Mouse (Mus musculus) liver, embryonic 14 days (tissue): ENCODE data around the gene Vmn1r192. TPM values are rescaled to one million over a fixed set of nuclear protein-coding genes. Genes with fewer than 3 reads are reported as not detected.

Experiments
- polyA plus RNA-seq: library from polyadenylated mRNA; depleted of rRNA; stranded (reverse); fragments of >200 nt; gene quantifications from 2 replicates; pipeline ENCODE4 v1.2.3, GENCODE M21; 2012; rRNA removed

Gene Vmn1r192
- polyA plus RNA-seq = not detected in 2 replicates

DNA sequence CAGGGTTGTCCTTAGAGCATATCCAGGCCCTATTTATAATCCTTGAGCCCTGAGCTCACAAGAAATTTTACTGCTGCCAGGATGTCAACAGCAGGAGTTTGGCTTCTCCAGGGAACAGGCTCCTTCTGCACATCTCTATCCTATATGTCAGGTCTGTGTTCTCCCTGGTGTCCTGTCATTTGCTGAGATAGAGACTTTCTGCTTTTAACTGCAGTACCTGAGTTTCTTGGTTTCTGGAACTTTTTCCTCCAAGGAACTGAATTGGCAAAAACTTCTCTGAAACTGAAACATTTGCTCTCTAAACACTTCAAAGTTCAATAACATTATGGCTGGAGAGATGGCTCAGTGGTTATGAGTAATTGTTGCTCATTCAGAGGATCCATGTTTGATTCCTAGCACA, at the start of gene Vmn1r192:
TSS of gene Vmn1r192 (minus strand) at position 101 of the 400 bp plus-strand sequence.

DNA sequence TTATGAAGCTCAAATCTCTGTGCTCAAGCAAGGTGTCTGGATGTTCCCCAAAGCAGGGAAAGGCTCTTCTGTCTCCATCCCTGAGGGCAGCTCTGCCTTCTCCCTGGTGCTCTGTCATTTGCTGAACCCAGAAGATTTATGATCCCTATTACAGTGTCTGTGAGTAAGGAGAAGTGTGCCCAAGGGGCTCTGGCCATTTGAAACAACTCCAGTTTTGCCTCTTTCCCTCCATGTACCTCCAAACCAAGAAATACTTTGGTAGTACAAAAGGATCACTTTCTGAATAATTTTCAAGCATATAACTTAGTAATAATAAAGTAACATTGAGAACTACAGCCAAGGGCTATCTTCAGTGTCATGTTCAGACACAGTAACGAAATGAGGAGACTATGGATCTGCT, 32.1 kb upstream of the Vmn1r192 start, which contains the start of gene Vmn1r193:
TSS of gene Vmn1r193 (minus strand) at position 101 of the 400 bp plus-strand sequence.

DNA sequence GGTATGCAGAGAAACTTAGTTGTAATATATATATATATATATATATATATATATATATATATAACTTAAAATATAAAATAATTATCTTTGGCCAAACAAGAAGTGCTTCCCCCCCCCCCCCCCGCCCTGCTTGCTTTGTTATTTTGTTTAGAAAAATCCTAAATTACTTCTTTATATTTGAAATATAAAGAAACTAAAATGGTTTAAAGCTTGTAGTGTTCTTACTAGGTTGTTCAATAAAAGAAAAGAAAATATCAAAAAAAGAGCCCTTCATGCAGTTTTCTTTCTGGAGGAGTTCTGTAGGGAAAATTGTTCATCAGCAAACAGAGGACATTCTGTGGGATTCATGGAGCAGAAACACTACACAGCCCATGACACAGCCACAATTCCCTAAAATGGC, 7.1 kb downstream of the Vmn1r192 start, which contains the start of gene Vmn1r191:
TSS of gene Vmn1r191 (minus strand) at position 101 of the 400 bp plus-strand sequence.

Other genes starting within 250 kb of the Vmn1r192 start
- gene Zfp184, start 246.0 kb downstream of the Vmn1r192 start, polyA plus RNA-seq = 0.38 and 0.40 TPM in 2 replicates
- not detected in 2 replicates for gene Pom121l2, start 209.9 kb downstream of the Vmn1r192 start, polyA plus RNA-seq
- 0.35 and 0.44 TPM in 2 replicates for gene Prss16, start 181.4 kb downstream of the Vmn1r192 start, polyA plus RNA-seq
- 4.6 and 8.3 TPM in 2 replicates for gene Hist1h2ah, start 155.6 kb downstream of the Vmn1r192 start, polyA plus RNA-seq
- 16.6 and 17.0 TPM in 2 replicates for gene Hist1h2bk, start 155.3 kb downstream of the Vmn1r192 start, polyA plus RNA-seq
- 88.8 and 92.7 TPM in 2 replicates for gene Hist1h4i, start 149.8 kb downstream of the Vmn1r192 start, polyA plus RNA-seq
- 30.4 and 32.0 TPM in 2 replicates for gene Hist1h2ag, start 148.2 kb downstream of the Vmn1r192 start, polyA plus RNA-seq
- 23.7 and 28.8 TPM in 2 replicates for gene Hist1h2bj, start 147.9 kb downstream of the Vmn1r192 start, polyA plus RNA-seq
- gene Vmn1r188, start 106.7 kb downstream of the Vmn1r192 start, polyA plus RNA-seq = not detected in 2 replicates
- gene Vmn1r189, start 85.3 kb downstream of the Vmn1r192 start, polyA plus RNA-seq = not detected in 2 replicates
- not detected in 2 replicates for gene Vmn1r191, start 7.2 kb downstream of the Vmn1r192 start, polyA plus RNA-seq
- not detected in 2 replicates for gene Vmn1r193, start 32.0 kb upstream of the Vmn1r192 start, polyA plus RNA-seq
- gene Vmn1r194, start 53.1 kb upstream of the Vmn1r192 start, polyA plus RNA-seq = not detected in 2 replicates
- gene Vmn1r195, start 79.4 kb upstream of the Vmn1r192 start, polyA plus RNA-seq = not detected in 2 replicates
- not detected in 2 replicates for gene Vmn1r196, start 98.8 kb upstream of the Vmn1r192 start, polyA plus RNA-seq
- gene Vmn1r197, start 133.4 kb upstream of the Vmn1r192 start, polyA plus RNA-seq = not detected in 2 replicates
- gene Vmn1r198, start 159.2 kb upstream of the Vmn1r192 start, polyA plus RNA-seq = not detected in 2 replicates
- not detected in 2 replicates for gene Vmn1r199, start 188.7 kb upstream of the Vmn1r192 start, polyA plus RNA-seq
- gene Vmn1r200, start 199.2 kb upstream of the Vmn1r192 start, polyA plus RNA-seq = not detected in 2 replicates